Comparison of ENCODE assay signal across 24 mouse cellular contexts in genomic region chr12:102665465-102666202, GRCm38 (mm10). TPM values are rescaled to one million over a fixed set of nuclear protein-coding genes. Genes with fewer than 3 reads are reported as not detected.
DNase-seq lines count a peak whose midpoint lies in the region; ATAC-seq and TF ChIP-seq lines count a peak whose summit lies in the region.
"Had no signal": no experiment of that assay in that cellular context is flagged by ENCODE, and none has a peak within 500 bp of the region (broad histone marks: within the 10 kb centered on the region; RNA-seq: fewer than 3 reads in every experiment).

No protein-coding gene starts in this region.

- no peaks in the 10 kb centered on the region for H3K27me3 ChIP-seq in hindbrain, postnatal 0 days (ENCODE audit: insufficient read depth, low read length)
- H3K27me3 ChIP-seq in hindbrain, embryonic 12.5 days, result no peaks in the 10 kb centered on the region
- no peaks in the 10 kb centered on the region for H3K27me3 ChIP-seq in kidney, embryonic 15.5 days
- no peaks in the 10 kb centered on the region for H3K27me3 ChIP-seq in liver, embryonic 13.5 days
- H3K27me3 ChIP-seq in liver, embryonic 11.5 days (replicated peaks; ENCODE audit: control insufficient read depth, insufficient read depth, low read length), result no peaks in the 10 kb centered on the region
- H3K27me3 ChIP-seq in stomach, postnatal 0 days (ENCODE audit: control insufficient read depth, insufficient read depth, low read length), result no peaks in the 10 kb centered on the region
- H3K27me3 ChIP-seq: forebrain, embryonic 12.5 days; heart, embryonic 13.5 days; hindbrain, embryonic 15.5 days; Patski had no signal

- 86% methylated on average over 10 of the region's 10 CpGs for WGBS in hindbrain, postnatal 0 days
- WGBS in hindbrain, embryonic 12.5 days, result 87% methylated on average over 10 of the region's 10 CpGs
- 86% methylated on average over 10 of the region's 10 CpGs for WGBS in kidney, embryonic 15.5 days
- WGBS in liver, embryonic 13.5 days (ENCODE audit: insufficient replicate concordance), result 70% methylated on average over 10 of the region's 10 CpGs
- WGBS in liver, embryonic 11.5 days, result 85% methylated on average over 10 of the region's 10 CpGs
- WGBS in stomach, postnatal 0 days, result 79% methylated on average over 10 of the region's 10 CpGs

- TF ChIP-seq CTCF in hindbrain, postnatal 0 days (IDR thresholded peaks at IDR 0.05; ENCODE audit: low read depth), result no peak
- no peak for TF ChIP-seq CTCF in stomach, postnatal 0 days (IDR thresholded peaks at IDR 0.05; ENCODE audit: low read depth)

- H3K9me3 ChIP-seq in hindbrain, postnatal 0 days (ENCODE audit: low read length), result no peaks in the 10 kb centered on the region
- no peaks in the 10 kb centered on the region for H3K9me3 ChIP-seq in hindbrain, embryonic 12.5 days (replicated peaks)
- H3K9me3 ChIP-seq in kidney, embryonic 15.5 days (replicated peaks), result no peaks in the 10 kb centered on the region
- no peaks in the 10 kb centered on the region for H3K9me3 ChIP-seq in liver, embryonic 13.5 days (replicated peaks)
- H3K9me3 ChIP-seq in liver, embryonic 11.5 days (ENCODE audit: control insufficient read depth, low read length), result no peaks in the 10 kb centered on the region
- no peaks in the 10 kb centered on the region for H3K9me3 ChIP-seq in stomach, postnatal 0 days (ENCODE audit: control insufficient read depth, low read length)
- H3K9me3 ChIP-seq: forebrain, embryonic 12.5 days; heart, embryonic 13.5 days; hindbrain, embryonic 15.5 days had no signal

- H3K4me2 ChIP-seq in hindbrain, postnatal 0 days (ENCODE audit: low read depth, low read length), result no peak overlapping the region
- H3K4me2 ChIP-seq in hindbrain, embryonic 12.5 days (replicated peaks), result no peak overlapping the region
- no peak overlapping the region for H3K4me2 ChIP-seq in kidney, embryonic 15.5 days
- no peak overlapping the region for H3K4me2 ChIP-seq in liver, embryonic 13.5 days
- no peak overlapping the region for H3K4me2 ChIP-seq in liver, embryonic 11.5 days
- no peak overlapping the region for H3K4me2 ChIP-seq in stomach, postnatal 0 days (replicated peaks; ENCODE audit: low read depth)
- H3K4me2 ChIP-seq: forebrain, embryonic 12.5 days; heart, embryonic 13.5 days; hindbrain, embryonic 15.5 days had no signal

- H3K9ac ChIP-seq in hindbrain, postnatal 0 days (replicated peaks; ENCODE audit: low read length), result no peak overlapping the region
- H3K9ac ChIP-seq in hindbrain, embryonic 12.5 days, result no peak overlapping the region
- no peak overlapping the region for H3K9ac ChIP-seq in kidney, embryonic 15.5 days
- H3K9ac ChIP-seq in liver, embryonic 13.5 days, result no peak overlapping the region
- no peak overlapping the region for H3K9ac ChIP-seq in liver, embryonic 11.5 days (ENCODE audit: low read depth, low read length)
- no peak overlapping the region for H3K9ac ChIP-seq in stomach, postnatal 0 days (ENCODE audit: low read length)
- H3K9ac ChIP-seq: forebrain, embryonic 12.5 days; heart, embryonic 13.5 days; hindbrain, embryonic 15.5 days had no signal

- H3K27ac ChIP-seq in hindbrain, postnatal 0 days, result no peak overlapping the region
- no peak overlapping the region for H3K27ac ChIP-seq in hindbrain, embryonic 12.5 days
- no peak overlapping the region for H3K27ac ChIP-seq in kidney, embryonic 15.5 days
- H3K27ac ChIP-seq in liver, embryonic 13.5 days, result no peak overlapping the region
- H3K27ac ChIP-seq in liver, embryonic 11.5 days (ENCODE audit: low read depth, low read length), result no peak overlapping the region
- no peak overlapping the region for H3K27ac ChIP-seq in stomach, postnatal 0 days (replicated peaks)
- H3K27ac ChIP-seq: forebrain, embryonic 12.5 days; heart, embryonic 13.5 days; hindbrain, embryonic 15.5 days had no signal

- H3K4me1 ChIP-seq in hindbrain, postnatal 0 days (ENCODE audit: insufficient read depth, low read length), result 0 out of 2 replicates have a peak, but pooled peaks cover 6% of the 10 kb centered on the region
- H3K4me1 ChIP-seq in hindbrain, embryonic 12.5 days, result peaks cover 14% of the 10 kb centered on the region
- H3K4me1 ChIP-seq in kidney, embryonic 15.5 days, result peaks cover 18% of the 10 kb centered on the region; the same call in 1 of the 2 replicates
- H3K4me1 ChIP-seq in liver, embryonic 13.5 days (replicated peaks), result peaks cover 4% of the 10 kb centered on the region; the same call in 1 of the 2 replicates
- no peaks in the 10 kb centered on the region for H3K4me1 ChIP-seq in liver, embryonic 11.5 days (replicated peaks; ENCODE audit: control insufficient read depth, insufficient read depth, low read length)
- no peaks in the 10 kb centered on the region for H3K4me1 ChIP-seq in stomach, postnatal 0 days (replicated peaks; ENCODE audit: control insufficient read depth, insufficient read depth)

- no peak for DNase-seq in hindbrain, postnatal 0 days (ENCODE audit: low spot score)
- DNase-seq in kidney, postnatal 10 days, result no peak
- DNase-seq in liver, embryonic 13.5 days, result no peak
- DNase-seq in liver, embryonic 11.5 days (ENCODE audit: low spot score), result no peak
- DNase-seq in stomach, postnatal 0 days (ENCODE audit: low spot score), result no peak
- DNase-seq in Muller cell, postnatal 12 days (ENCODE audit: inconsistent ontology term), result no peak
- DNase-seq: adrenal gland, postnatal 14 days; cerebellum, adult 18-20 months; cerebellum, postnatal 10 days; gastrocnemius, postnatal 10 days; heart, postnatal 10 days; left cerebral cortex, postnatal 4 days; lung, adult 2 months; lung, postnatal 14 days; midbrain, embryonic 14.5 days; thymus, adult 2 months; thymus, postnatal 36 days had no signal

- no peak for TF ChIP-seq EP300 in stomach, postnatal 0 days (optimal IDR thresholded peaks at IDR 0.05)

- no peak overlapping the region for H3K4me3 ChIP-seq in hindbrain, postnatal 0 days (ENCODE audit: low read length)
- no peak overlapping the region for H3K4me3 ChIP-seq in hindbrain, embryonic 12.5 days
- H3K4me3 ChIP-seq in kidney, embryonic 15.5 days (replicated peaks), result no peak overlapping the region
- H3K4me3 ChIP-seq in liver, embryonic 13.5 days (replicated peaks), result no peak overlapping the region
- H3K4me3 ChIP-seq in liver, embryonic 11.5 days (ENCODE audit: low read depth, low read length), result no peak overlapping the region
- no peak overlapping the region for H3K4me3 ChIP-seq in stomach, postnatal 0 days (ENCODE audit: low read depth, low read length)
- H3K4me3 ChIP-seq: erythroblast, embryonic 14.5 days; forebrain, embryonic 12.5 days; heart, embryonic 13.5 days; hindbrain, embryonic 15.5 days had no signal

- H3K36me3 ChIP-seq in hindbrain, postnatal 0 days (ENCODE audit: insufficient read depth, low read length), result no peaks in the 10 kb centered on the region
- H3K36me3 ChIP-seq in hindbrain, embryonic 12.5 days, result no peaks in the 10 kb centered on the region
- H3K36me3 ChIP-seq in kidney, embryonic 15.5 days, result no peaks in the 10 kb centered on the region
- H3K36me3 ChIP-seq in liver, embryonic 13.5 days, result no peaks in the 10 kb centered on the region
- H3K36me3 ChIP-seq in liver, embryonic 11.5 days (ENCODE audit: control insufficient read depth, insufficient read depth, low read length), result no peaks in the 10 kb centered on the region
- no peaks in the 10 kb centered on the region for H3K36me3 ChIP-seq in stomach, postnatal 0 days (ENCODE audit: control insufficient read depth, insufficient read depth, low read length)
- H3K36me3 ChIP-seq: forebrain, embryonic 12.5 days; heart, embryonic 13.5 days; hindbrain, embryonic 15.5 days had no signal

- 0 out of 2 replicates have a peak, but pooled peaks have one; percentile 24 for ATAC-seq in hindbrain, postnatal 0 days
- ATAC-seq in hindbrain, embryonic 12.5 days (ENCODE audit: low FRiP score), result no peak
- ATAC-seq in kidney, embryonic 15.5 days (replicated peaks; ENCODE audit: low FRiP score), result peak; percentile 23
- 0 out of 2 replicates have a peak, but pooled peaks have one; percentile 18 for ATAC-seq in liver, embryonic 13.5 days (ENCODE audit: low read depth)
- no peak for ATAC-seq in liver, embryonic 11.5 days (replicated peaks; ENCODE audit: low FRiP score)
- peak; percentile 72 for ATAC-seq in stomach, postnatal 0 days (ENCODE audit: low FRiP score, low TSS enrichment)
- ATAC-seq: Patski had no signal

RNA-seq across cellular contexts. Expression of gene Itpk1, which starts 39.1 kb away (rescaled TPM):
- total RNA-seq in hindbrain, postnatal 0 days (2014; rRNA removed), result 69.0 and 73.9 TPM in 2 replicates
- polyA plus RNA-seq in hindbrain, postnatal 0 days (2015; fragmentation: Nextera tagmentation; extraction: Ambion mirVana), result 34.1 and 35.7 TPM in 2 replicates
- 16.6 and 17.1 TPM in 2 replicates for polyA plus RNA-seq in hindbrain, embryonic 12.5 days (2016; fragmentation: Nextera tagmentation; extraction: Ambion mirVana)
- polyA plus RNA-seq in kidney, embryonic 15.5 days (2015; fragmentation: Nextera tagmentation; extraction: Ambion mirVana), result 18.9 and 20.8 TPM in 2 replicates
- 3.0 and 3.3 TPM in 2 replicates for polyA plus RNA-seq in liver, embryonic 13.5 days (2015; fragmentation: Nextera tagmentation; extraction: Ambion mirVana)
- polyA plus RNA-seq in liver, embryonic 11.5 days (2014; fragmentation: Nextera tagmentation; extraction: Ambion mirVana), result 5.8 and 7.3 TPM in 2 replicates
- 21.5 and 26.7 TPM in 2 replicates for polyA plus RNA-seq in stomach, postnatal 0 days (2015; fragmentation: Nextera tagmentation; extraction: Ambion mirVana)

Comparison
In these comparisons a context has a peak if more than half of its experiments do, and no peak if none do; other contexts are left out.
1. ATAC-seq: peak in hindbrain, postnatal 0 days (single experiment), kidney, embryonic 15.5 days (single experiment), liver, embryonic 13.5 days (single experiment) and stomach, postnatal 0 days (single experiment); none in hindbrain, embryonic 12.5 days (single experiment) and liver, embryonic 11.5 days (single experiment).